Mouse (Mus musculus) ovary, postnatal 36 days (tissue): ENCODE measurements around the gene Sytl3.
"Not testable (repeated sequence)": the region's sequence is repeated elsewhere in the genome, so short reads cannot be mapped to it uniquely, and the experiment has no call there.

Experiments used
- DNase-seq: peaks from one replicate; pipeline ENCODE4 v3.0.0; 2022; ENCODE audit warnings: low spot score, mixed read lengths

Gene Sytl3

DNA sequence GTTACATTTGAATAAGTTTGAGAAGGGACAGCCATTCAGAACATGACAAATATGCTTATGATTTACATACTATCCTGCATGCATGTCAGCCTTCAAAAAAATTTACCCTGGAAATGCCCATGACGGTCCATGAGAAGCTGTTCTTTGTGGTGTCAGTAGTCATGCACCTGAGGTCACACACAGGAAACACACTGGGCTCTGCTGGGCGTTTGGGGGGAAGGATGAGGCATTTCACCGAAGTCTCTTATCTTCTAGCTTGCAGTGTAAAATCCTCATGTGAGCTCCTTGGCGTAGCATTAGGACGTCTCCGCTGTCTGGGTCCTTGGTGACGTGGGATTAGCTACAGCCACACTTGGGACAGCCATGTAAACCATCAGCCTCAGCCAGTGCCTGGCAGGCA, at the start of gene Sytl3:
Sytl3 (plus strand) TSS at position 293 of the 400 bp plus-strand sequence.
- DNase-seq = not testable (repeated sequence)

DNA sequence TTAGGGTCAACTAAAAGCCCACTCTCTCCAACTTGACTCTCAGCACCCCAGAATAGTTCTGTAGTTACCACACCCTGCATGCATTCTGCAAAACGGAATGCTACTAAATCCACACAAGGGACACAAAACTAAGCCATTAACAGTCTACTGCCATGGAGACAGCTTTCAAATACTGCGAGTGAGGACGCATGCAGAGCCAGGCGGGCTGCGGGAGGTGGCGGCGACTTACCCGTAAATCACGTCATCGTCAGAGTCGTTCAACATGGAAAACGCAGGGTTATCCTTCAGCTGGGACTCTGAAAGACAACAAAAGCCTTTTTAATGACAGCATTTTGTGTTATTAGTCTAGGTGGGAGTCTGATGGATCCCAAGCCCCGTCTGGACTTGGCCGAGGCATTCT, 45.4 kb upstream of the Sytl3 start:
- DNase-seq = not testable (repeated sequence)

DNA sequence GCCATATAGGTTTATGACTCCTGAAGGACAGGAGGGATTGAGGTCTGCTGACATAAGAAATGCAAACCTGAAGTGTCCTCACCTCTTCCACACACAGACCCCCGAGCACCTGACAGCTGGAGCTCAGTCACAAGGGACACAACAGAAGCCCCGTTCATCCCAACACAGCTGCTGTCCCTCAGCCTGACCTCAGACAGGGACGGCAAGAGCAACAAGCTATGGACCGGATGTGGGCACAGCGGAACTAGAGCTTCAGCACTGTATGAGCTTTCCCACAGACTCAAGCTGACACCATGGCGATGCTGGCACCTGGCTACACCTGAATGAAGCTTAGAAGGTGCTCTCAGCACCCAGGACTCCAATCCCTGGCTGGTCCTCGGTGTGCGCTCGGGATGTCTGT, 44.6 kb upstream of the Sytl3 start:
- DNase-seq = not testable (repeated sequence)

DNA sequence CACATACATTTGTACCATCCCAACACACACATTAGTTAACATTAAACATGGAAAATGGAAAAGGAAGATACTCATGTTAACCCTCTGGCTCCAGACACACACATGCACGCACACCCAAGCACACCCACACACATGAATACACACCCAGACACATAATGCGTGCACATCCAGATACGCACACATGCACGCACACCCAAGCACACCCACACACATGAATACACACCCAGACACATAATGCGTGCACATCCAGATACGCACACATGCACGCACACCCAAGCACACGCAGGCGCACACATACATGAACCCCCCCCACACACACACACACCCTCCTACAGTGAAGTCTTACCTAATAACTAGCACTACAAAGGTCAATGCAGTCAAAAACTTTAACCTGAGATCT, 42.2 kb upstream of the Sytl3 start:
- DNase-seq = not testable (repeated sequence)

DNA sequence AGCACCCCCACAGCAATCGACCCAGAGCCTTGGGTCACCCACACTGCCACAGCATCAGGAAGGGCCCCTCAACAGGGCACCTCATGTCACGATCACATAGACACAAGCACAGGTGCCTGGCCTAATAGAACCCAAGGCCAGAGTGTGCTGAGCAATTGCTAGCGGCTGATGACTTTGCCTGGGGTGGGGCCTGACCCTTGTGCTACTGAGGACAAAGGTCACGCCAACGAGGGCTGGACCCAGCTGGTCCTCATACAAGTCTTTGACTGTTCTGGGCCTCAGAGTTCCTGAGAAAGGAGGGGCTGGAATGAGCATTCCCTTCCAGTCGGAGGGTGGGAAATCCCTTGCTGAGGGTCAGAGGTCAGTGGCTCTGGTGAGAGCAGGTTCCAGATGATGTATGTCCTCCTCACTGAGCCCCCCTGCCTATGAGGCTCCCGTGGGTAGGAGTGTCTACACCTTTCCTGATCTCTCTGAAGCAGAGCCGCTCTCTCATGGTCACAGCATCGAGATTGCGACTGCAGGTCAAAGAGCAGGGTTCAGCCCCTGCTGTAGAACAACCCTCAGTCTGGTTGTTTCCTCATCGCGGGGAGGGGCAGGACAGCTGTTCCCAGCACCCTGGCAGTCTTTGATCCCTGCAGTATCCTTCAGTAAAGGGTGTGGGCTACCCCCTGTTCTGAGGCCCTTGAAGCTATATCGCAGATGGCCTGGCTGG, 41.0 kb upstream of the Sytl3 start:
- DNase-seq = not testable (repeated sequence)

DNA sequence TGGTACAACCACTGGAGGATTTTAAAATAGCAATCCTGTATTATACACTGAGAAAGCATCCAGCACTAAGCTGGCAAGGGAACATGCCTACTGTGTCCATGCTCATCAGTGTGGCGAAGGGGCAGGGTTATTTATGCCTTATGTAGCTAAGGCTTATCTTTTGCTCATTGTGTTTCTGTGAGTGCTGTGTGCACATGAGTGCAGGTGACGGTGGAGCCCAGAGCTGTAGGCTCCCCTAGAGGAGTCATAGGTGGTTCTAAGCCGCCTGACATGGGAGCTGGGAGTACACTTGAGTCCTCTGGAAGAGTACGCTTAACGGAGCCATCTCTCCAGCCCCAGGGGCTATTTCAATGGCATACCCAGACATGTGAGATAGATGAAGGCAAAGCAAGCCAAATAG, 39.6 kb upstream of the Sytl3 start:
- DNase-seq = not testable (repeated sequence)

DNA sequence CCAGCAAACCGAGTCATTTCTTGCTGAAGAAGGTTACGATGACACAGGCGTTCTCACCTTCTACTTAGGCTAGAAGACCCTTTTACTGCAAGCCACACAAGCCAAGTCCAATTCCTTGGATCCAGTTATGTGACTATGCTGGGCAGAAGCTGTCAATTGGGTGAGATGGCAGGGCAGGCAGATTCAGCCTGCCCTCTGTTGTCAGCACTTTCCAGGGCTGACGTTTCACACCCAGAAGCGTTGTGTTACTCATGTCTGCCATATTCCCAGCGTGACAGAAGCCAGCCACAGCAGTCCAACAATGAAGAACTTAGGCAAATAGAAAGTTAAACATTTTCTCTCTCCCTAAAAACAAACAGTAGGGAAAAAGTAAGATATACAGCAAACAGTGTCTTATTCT, 38.9 kb upstream of the Sytl3 start:
- not testable (repeated sequence) for DNase-seq

DNA sequence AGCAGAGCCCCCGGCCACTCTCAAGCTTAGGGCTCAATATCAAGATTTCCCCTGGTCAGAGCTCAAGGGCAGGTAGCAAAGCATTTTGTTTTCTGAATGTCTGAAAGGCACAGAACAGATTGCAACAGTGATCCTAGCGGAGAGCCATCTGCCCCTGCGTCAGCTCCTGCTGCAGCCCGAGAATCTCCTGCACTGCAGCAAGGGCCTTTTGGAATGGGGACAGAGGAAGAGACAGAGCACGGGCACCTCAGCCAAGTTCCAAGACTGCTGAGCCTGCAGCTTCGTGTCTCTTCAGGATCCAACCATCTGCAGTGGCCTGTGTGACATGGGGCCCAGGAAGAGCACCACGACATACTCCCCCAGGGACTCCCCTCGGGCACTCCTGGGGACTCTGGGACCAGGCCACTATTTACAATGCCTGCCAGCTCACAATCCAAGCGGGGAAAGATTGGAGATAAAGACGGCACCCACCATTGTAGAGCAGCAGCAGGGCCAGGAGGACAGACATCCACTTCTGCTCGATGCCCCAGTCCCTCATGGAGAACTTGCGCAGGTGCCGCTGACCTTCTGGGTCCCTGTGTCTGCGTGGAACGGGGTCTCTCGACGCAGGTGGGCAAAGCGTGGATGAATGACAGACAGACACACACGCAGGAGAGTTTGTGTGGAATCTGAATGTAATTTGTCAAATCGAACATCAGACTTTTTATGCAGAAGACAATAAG, 38.0 kb upstream of the Sytl3 start:
- DNase-seq = not testable (repeated sequence)

DNA sequence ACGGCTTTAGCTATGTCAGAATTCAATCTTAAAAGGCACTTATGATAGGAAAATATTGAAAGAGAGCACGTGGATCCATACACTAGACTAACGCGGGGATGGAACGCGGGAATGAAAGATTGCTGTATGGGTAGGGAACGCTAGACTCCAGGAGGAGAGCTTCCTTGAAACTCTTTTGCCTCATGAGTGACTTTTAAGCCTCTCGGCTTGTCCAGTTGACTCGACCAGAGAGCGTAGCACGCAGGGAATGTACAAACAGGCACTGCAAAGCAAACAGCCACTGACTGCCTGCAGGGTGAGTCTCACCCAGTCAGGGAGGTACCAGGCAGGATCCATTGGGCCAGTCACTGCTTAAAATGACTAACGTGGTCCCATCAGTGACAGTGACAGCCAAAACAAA, 36.9 kb upstream of the Sytl3 start:
- DNase-seq = not testable (repeated sequence)

DNA sequence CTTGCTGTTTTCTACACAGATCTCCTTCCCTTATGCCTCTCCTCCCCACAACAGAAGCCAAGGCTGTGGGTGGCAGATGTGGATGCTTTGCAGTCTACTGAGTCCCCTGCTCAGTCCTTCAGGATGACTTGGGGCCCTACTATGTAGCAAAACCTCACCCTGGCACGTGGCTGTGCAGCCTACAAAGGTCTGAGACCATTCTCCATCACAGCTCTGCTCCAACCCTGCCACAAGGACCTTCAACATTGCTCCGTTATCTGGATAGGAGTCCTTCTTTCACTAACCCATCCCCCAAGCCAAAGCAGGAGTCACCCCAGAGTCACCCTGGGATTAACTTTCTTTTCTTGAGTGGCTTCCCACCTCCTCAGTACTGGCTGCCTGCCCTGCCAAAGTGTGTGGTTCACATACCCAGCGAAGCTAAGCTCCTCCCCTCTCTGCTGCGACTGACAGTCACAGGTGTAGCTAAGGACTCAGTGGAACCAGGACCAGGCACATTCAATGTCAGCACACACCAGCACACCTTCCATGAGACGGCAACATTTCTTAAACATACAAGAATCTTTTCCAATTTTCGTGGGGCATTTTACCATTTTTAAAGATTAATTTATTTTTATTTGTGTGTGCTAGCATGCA, 33.9 kb upstream of the Sytl3 start:
- DNase-seq = not testable (repeated sequence)

DNA sequence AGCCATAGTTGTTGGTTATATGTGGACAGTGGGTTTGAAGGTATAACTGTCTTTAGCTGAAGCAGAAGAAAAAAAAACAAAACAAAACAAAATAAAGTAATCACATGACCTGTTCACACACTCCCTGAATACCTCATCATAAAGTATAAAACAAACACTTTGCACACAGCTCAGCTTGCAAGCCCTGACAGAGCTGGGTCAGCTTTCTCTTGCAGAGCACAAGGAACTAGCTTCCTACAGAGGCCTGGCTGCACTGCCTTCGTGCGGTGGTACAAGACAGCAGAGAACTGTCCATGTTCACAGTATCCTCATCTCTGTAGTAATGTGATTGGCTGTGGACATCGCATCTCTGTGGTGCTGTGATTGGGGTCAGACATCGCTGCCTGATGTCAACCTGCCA, 28.5 kb upstream of the Sytl3 start:
- not testable (repeated sequence) for DNase-seq

DNA sequence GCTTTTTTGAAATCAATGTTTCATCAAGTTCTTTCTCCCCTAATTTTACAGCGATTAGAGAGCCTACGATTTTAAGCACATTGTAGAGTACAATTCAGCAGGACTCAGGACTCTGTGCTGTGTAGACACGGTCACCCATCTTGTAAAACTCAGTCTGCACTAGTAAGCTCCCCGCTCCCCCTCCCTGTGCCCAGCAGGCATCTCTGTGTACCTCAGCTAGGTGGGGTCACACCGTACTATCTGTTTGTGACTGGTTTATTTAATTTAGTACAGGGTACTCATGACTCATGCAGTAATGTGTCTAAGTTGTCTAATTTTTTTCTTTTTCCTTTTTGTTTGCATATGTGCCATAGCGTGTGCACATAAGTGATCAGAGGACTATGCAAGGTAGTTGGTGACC, 26.0 kb upstream of the Sytl3 start:
- DNase-seq = not testable (repeated sequence)

DNA sequence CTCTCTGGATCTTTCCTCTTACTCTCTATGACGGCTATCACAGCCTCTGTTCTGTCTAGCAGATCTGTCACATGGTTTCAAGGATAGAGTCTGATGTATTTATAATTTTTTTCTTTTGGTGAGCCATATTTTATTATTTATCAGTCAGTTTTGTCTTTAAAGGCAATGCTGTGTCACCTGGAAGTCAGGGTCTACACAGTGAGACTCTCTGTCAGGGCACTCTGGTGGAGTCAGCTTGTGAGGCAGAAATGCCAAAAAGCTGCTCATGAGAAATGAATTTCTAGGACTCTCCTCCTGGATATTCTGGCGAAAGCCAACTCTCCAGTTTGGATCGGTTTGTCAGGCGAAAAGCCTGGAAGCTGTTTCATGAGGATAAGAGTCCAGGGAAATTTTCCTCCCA, 23.1 kb upstream of the Sytl3 start:
- not testable (repeated sequence) for DNase-seq

DNA sequence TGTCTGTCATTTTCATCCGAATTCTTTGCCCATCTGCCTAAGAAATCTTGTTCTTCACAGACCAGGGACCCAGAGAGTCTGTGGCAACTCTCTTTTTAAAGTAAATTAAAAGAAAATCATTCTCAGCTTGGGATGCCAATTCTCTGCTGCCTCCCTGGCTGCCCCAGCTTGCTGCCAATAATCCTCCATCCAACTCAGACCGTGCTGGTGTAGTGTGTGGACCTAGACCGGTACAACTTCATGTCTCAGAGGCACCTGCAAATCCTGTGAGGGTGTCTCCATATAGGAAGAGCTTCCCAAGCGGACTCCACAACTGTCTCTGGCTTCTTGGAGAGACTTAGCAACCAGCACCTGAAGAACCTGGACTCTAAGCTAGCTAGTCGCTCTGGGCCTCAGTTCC, 22.0 kb upstream of the Sytl3 start:
- DNase-seq = no peak

DNA sequence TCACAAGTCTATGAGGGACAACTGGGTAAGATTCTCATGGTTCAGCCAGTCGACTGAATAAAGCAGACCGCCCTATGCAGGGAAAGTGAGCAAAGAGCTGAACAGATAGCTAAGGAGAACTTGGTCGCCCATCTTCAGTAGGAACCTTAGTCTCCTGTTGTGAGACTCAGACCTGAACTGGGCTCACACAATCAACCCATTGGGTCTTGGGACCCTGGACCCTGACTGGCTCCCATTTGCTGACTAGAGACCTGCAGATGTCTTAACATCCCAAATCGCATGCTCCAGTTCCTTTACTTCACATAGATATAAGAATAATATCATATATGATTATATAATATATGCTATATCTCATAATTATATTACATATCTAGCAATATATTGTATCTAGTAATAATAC, 21.5 kb upstream of the Sytl3 start:
- DNase-seq = not testable (repeated sequence)

DNA sequence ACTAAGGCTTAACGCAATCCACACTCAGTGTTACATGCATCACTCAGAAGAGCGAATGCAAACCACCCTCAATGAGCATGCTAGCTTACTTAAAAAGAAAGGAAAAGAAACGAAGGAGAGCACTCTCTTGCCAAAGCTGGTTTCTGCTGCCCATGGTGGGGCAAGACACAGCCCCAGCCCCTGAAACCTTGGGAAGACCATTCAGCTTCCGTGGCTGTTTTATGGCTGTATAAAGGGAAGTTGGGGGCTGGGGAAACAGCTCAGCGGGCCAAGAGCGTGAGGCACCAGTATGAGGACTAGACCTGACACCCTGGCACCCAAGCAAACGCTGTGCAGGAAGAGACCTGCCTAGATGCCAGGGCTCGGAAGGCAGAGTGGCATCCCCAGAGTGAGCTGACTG, 20.4 kb upstream of the Sytl3 start:
- not testable (repeated sequence) for DNase-seq

DNA sequence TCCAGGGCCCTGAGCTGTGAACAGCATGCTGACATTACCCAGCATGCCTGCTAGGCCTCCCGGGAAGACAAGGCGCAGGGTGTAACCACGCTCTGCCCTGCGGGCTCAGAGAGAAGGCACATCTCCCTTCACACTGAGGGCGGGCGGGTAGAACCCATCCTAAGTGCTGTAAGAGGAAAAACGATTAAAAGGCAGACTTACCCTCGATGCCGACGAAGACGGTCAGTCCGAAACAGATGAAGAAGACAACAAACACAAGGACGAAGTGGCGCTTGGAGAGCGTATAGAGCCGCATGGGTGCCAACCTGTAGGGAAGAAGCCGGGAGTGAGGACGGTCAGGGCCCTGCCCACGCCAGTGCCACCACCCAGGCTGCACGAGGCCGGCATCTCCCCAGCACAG, 19.4 kb upstream of the Sytl3 start:
- DNase-seq = not testable (repeated sequence)

DNA sequence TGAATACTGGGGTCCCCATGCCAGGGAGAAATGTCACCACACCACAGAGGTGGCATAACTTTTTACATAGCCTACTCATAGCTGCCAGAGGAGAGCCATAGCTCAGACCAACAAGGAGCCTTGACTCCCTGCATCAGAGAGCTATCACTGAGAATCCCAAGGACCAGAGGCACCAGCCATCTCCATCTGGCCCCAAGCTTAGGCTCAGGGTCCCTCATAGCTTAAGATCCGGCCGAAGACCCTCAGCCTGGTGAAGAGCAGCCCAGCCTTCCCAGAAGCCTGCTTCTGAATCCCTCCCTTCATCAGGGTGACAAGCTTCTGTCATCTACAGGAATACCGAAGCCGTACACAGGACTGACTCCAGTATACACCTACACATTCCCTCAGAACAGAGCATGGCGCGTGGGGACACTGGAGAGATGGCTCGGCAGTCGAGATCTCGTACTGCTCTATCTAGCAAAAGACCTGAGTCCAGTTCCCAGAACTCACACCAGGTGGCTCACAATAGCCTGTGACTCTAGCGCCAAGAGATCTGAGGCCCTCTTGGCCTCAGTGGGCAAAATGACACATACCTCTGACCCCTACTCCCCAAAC, 18.8 kb upstream of the Sytl3 start:
- DNase-seq = not testable (repeated sequence)

DNA sequence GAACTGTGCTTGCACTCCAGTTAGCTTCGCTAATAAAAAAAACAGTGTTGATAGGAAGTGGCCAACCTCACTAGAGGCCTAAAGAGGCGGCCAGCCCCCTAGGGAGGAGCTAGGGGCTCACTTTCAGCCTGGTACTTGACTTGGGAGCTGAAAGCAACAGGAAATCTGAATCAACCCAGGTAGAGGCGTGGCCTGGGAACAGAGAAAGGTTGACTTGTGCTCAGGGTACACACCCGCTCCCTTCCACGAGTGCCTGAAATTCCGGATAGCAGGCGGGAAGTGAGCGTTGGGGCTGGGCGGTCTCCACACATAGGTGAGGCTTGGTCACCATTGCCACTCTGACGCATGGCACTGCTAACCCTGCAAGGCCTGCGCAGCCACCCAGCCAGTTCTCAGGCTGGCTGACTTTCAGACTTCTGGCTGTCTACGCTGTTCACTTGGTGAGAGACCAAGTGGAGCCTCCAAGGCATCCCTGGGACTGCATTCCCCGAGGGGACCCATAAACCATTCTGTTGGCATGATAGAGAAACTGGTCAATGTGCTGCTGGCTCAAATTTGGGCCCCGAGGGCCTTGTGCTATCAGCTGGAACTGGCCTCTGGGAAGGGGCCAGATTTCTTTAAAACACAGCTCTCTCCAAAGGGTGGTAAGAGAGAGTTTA, 18.0 kb upstream of the Sytl3 start:
- DNase-seq = not testable (repeated sequence)

DNA sequence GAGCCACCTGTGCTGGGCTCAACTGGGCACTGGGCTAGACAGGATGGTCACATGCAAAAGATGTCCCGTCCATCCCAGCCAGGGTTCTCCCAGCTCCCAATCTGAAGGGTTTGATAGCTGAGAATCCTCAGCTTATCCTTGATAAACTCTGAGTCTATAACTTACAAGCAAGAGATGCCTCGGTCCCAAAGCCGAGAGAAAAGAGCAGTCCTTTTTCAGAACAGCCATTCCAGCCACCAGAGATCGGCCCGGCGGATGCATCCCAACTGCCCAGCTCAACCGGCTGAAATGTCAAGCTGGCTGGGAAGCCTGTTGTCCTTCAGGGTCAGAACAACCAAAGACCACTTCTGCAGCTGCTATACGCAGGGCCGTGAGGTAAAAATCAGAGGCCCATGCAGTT, 14.7 kb upstream of the Sytl3 start:
- not testable (repeated sequence) for DNase-seq

DNA sequence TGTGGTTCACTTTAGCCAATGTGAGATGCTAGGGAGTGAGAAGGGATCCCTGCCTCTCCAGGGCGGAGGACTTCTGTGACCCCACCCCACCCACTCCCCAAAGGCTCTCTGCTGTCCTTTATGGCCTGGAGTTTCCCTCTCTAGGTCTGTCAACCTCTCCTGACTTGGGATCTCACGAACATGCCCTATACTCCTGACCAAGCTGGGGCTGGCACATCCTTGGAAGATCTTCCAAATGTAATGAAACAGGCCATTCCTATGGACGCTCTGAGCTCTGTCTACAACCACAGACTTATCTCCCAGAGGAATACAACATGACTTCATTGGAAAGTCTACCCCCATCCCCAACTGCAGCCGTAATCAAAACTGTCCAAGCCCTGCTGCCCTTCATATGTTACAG, 14.2 kb upstream of the Sytl3 start:
- not testable (repeated sequence) for DNase-seq

DNA sequence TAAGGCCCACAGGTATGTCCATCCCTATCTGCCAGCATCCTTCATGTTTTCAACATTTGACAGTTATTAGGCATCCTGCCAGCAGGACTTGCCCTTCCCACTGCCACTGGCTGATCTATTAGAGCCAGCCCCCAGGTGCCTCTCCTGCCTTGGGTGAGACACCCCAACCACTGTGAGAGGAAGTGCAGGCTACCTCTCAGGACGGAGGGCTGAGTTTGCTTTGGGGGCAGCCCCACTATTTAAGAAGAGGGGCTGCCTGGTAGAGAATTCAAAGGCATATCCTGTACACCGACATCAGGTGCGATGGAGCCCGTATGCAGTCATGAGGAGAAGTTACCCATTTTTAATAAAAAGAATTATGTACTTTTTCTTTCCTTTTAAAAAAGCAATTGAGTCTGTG, 13.2 kb upstream of the Sytl3 start:
- DNase-seq = not testable (repeated sequence)
